Mouse (Mus musculus) heart, adult 2 months (tissue): Measurements from ENCODE around the gene Gng8. TPM values are rescaled to one million over a fixed set of nuclear protein-coding genes. Genes with fewer than 3 reads are reported as not detected.

Experiments
- DNase-seq, 2 experiments: peaks; one replicate each; pipeline ENCODE4 v3.0.0; 2021
- H3K27ac ChIP-seq: fragments of 200-600 bp; 2 replicates; pipeline ENCODE4 v1.8.1; 2022
- H3K27me3 ChIP-seq: fragments of 200-500 bp; 2 replicates; pipeline ENCODE4 v1.6.1; 2012; ENCODE audit warnings: mild to moderate bottlenecking, low read length, inconsistent platforms, mixed read lengths; ENCODE audit not compliant: control insufficient read depth, insufficient read depth
- H3K36me3 ChIP-seq: fragments of 200-500 bp; 2 replicates; pipeline ENCODE4 v1.6.1; 2012; ENCODE audit warnings: low read length, inconsistent platforms; ENCODE audit not compliant: control insufficient read depth, insufficient read depth
- H3K4me1 ChIP-seq: fragments of 200-500 bp; 2 replicates; pipeline ENCODE4 v1.6.1; 2011; ENCODE audit warnings: low read length; ENCODE audit not compliant: control insufficient read depth, insufficient read depth
- H3K4me3 ChIP-seq: fragments of 200-600 bp; 2 replicates; pipeline ENCODE4 v1.8.1; 2022
- H3K79me2 ChIP-seq: fragments of 200-500 bp; replicated peaks from 2 replicates; pipeline ENCODE4 v1.6.1; 2012; ENCODE audit warnings: mild to moderate bottlenecking, inconsistent platforms, low read length, moderate library complexity, mixed read lengths; ENCODE audit not compliant: control insufficient read depth, insufficient read depth
- H3K9ac ChIP-seq: fragments of 200-500 bp; 2 replicates; pipeline ENCODE4 v1.6.1; 2012; ENCODE audit warnings: low read depth, mild to moderate bottlenecking, control low read depth, inconsistent platforms, low read length, mixed read lengths
- CTCF ChIP-seq: fragments of 200-600 bp; IDR thresholded peaks from 2 replicates; pipeline ENCODE4 v1.8.1; 2022; ENCODE audit warnings: antibody characterized with exemption, mild to moderate bottlenecking, moderate library complexity
- EP300 ChIP-seq: fragments of 200-500 bp; IDR thresholded peaks from 2 replicates; pipeline ENCODE4 v1.6.1; 2011; ENCODE audit warnings: low read depth, low read length, control low read depth; ENCODE audit not compliant: insufficient read depth
- POLR2A ChIP-seq: fragments of 200-500 bp; IDR thresholded peaks from 2 replicates; pipeline ENCODE4 v1.6.1; 2011; ENCODE audit warnings: mild to moderate bottlenecking, low read depth, low read length, control low read depth; ENCODE audit not compliant: insufficient read depth
- WGBS: fragments of 180-500 bp; shearing (Covaris S2); methylation state at CpG from one replicate; pipeline ENCODE4 v1.1.7; 2018; 5-methylcytosine and 5-hydroxymethylcytosine counted together
- intact Hi-C: fragments of 180-260 bp; cut with DNase I; formaldehyde crosslinking; loops from one replicate; pipeline ENCODE4 v1.15.1; 2025
- polyA plus RNA-seq: library from polyadenylated mRNA; depleted of rRNA; stranded (reverse); fragments of >200 nt; gene quantifications from 2 replicates; pipeline ENCODE4 v1.2.3, GENCODE M21; 2012
- total RNA-seq, 2 experiments: library from RNA; stranded (reverse); gene quantifications; 2 replicates each; pipeline ENCODE4 v1.2.3; 2021

The Gng8 gene
- total and polyA plus RNA-seq, 3 experiments = 0.47 to 7.4 (median 1.6) TPM

DNA sequence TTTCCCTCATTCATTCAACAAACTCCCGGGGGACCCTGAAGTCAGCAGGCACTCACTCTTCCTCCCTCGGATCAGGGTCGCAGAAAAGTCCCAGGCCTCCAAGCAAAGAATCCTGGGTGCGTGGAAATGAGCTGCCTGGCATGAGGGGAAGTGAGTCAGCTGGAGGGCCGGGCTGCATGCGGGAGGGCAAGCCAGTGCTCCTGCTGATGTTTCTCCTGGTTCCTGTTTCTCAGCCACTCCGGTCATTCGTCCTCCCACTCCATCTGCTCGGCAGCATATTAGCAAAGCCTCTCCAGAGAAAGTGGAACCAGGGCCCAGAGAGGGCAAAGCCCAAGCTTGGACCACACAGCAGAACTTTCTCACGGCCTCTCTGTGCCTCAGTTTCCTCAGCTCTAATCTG, 18.3 kb downstream of the Gng8 start:
- DNase-seq = peak; percentile 32 to 53
- WGBS = 29% methylated on average over 10 of the region's 10 CpGs
- no peaks in the 10 kb centered on the region for H3K36me3 ChIP-seq
- no peak overlapping the region for H3K9ac ChIP-seq
- H3K27ac ChIP-seq = no peak overlapping the region; the same call in 1 of the 2 replicates
- intact Hi-C loops = loop anchor here (5.0 kb wide), 1 partner anchor 283 kb away; no protein-coding TSS in a partner anchor
- no peaks in the 10 kb centered on the region for H3K27me3 ChIP-seq
- TF ChIP-seq EP300 (no peak), POLR2A (no peak), CTCF (no peak)
- peaks cover 10% of the 10 kb centered on the region for H3K4me1 ChIP-seq
- no peak overlapping the region for H3K4me3 ChIP-seq
- H3K79me2 ChIP-seq = no peaks in the 10 kb centered on the region

DNA sequence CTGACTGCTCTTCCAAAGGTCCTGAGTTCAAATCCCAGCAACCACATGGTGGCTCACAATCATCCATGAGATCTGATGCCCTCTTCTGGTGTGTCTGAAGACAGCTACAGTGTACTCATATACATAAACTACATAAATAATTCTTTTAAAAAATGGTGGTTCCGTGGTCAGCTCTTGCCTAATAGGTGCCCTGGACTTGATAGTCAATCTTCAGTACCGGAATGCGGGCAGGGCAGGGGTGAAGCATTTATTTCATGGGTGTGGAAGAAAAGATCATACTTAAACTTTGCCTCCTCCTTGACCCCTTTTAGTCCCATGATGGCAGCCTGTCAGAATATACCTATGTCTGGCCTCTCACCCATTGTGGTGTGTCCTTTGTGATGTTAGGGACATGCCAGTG, 20.3 kb downstream of the Gng8 start:
- H3K27ac ChIP-seq = no peak overlapping the region; the same call in 1 of the 2 replicates
- no peaks in the 10 kb centered on the region for H3K79me2 ChIP-seq
- no peaks in the 10 kb centered on the region for H3K36me3 ChIP-seq
- WGBS = 98% methylated on average over 3 of the region's 3 CpGs
- peaks cover 6% of the 10 kb centered on the region for H3K4me1 ChIP-seq
- TF ChIP-seq POLR2A (no peak), EP300 (no peak), CTCF (no peak)
- intact Hi-C loops = no loop called here
- H3K4me3 ChIP-seq = no peak overlapping the region
- no peaks in the 10 kb centered on the region for H3K27me3 ChIP-seq
- peak in 1 of 2 experiments; percentile 10 for DNase-seq
- no peak overlapping the region for H3K9ac ChIP-seq

DNA sequence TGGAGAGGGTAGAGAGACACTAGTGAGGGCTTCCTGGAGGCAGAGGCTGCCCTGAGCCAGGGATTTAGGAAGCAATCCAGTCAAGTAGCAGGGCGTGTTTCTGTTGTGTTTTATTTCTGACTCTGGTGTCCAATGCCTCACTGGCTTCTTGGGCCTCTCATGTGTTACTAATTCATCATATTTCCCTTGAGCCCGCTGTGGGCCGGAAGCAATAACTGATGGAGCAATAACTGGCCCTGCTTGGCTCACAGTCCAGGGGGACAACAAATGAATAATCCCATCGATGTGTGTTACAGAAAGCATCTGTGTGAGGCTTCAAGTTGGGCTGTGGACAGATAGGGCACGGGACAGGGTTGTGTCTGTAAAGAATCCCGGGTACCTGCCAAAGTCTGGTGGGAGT, 20.8 kb downstream of the Gng8 start:
- H3K9ac ChIP-seq = no peak overlapping the region
- WGBS = 69% methylated on average over 6 of the region's 6 CpGs
- no peaks in the 10 kb centered on the region for H3K79me2 ChIP-seq
- H3K4me1 ChIP-seq = peaks cover 5% of the 10 kb centered on the region
- intact Hi-C loops = no loop called here
- no peaks in the 10 kb centered on the region for H3K27me3 ChIP-seq
- peak; percentile 49 to 76 for DNase-seq
- H3K36me3 ChIP-seq = no peaks in the 10 kb centered on the region
- peak overlapping the region; percentile 12; the same call in 1 of the 2 replicates for H3K27ac ChIP-seq
- 0 out of 2 replicates have a peak, but pooled peaks have one; percentile 18 for TF ChIP-seq POLR2A
- 0 out of 2 replicates have a peak, but pooled peaks have one; percentile 20 for TF ChIP-seq EP300
- no peak for TF ChIP-seq CTCF
- no peak overlapping the region for H3K4me3 ChIP-seq

DNA sequence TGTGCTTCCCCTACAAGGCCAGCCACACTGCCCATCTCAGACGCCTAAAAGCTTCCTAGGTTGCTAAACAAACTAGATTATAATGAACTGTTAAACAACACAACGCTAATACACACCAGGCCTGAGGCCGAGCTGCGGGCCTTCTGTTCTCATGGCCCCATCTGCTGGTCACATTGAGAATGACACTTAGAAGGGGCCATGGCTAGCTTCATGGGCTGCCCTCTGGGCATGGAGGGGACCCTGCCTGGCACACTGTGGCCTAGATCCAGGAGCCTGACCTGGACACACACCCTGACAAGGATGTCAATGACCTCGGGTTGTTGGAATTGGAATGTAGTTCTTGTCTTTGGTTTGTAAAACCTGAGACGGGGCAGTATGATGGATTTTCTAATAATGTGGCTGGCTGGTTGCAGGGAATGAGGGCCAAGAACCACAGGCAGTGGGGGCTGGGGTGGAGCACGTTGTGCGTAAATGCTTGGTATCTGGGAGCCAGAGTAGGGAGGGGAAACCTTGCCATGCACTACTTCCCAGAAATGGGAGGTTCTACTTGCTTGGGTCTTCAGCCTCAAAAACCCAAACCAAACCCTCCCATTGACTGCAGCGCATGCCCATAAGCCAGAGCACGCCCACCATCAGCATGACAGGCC, 22.3 kb downstream of the Gng8 start:
- 33% methylated on average over 10 of the region's 10 CpGs for WGBS
- intact Hi-C loops = loop anchor here (1.0 kb wide), 2 partner anchors 19 to 170 kb away; no protein-coding TSS in a partner anchor
- Histone ChIP-seq H3K36me3 (no peaks in the 10 kb centered on the region), H3K4me1 (peaks cover 5% of the 10 kb centered on the region), H3K9ac (no peak overlapping the region), H3K4me3 (no peak overlapping the region), H3K79me2 (no peaks in the 10 kb centered on the region), H3K27me3 (no peaks in the 10 kb centered on the region), H3K27ac (no peak overlapping the region; the same call in 1 of the 2 replicates)
- DNase-seq = peak; percentile 74 to 83
- TF ChIP-seq CTCF = peak; percentile 99
- peak; percentile 78; the same call in 1 of the 2 replicates for TF ChIP-seq EP300
- TF ChIP-seq POLR2A = no peak

DNA sequence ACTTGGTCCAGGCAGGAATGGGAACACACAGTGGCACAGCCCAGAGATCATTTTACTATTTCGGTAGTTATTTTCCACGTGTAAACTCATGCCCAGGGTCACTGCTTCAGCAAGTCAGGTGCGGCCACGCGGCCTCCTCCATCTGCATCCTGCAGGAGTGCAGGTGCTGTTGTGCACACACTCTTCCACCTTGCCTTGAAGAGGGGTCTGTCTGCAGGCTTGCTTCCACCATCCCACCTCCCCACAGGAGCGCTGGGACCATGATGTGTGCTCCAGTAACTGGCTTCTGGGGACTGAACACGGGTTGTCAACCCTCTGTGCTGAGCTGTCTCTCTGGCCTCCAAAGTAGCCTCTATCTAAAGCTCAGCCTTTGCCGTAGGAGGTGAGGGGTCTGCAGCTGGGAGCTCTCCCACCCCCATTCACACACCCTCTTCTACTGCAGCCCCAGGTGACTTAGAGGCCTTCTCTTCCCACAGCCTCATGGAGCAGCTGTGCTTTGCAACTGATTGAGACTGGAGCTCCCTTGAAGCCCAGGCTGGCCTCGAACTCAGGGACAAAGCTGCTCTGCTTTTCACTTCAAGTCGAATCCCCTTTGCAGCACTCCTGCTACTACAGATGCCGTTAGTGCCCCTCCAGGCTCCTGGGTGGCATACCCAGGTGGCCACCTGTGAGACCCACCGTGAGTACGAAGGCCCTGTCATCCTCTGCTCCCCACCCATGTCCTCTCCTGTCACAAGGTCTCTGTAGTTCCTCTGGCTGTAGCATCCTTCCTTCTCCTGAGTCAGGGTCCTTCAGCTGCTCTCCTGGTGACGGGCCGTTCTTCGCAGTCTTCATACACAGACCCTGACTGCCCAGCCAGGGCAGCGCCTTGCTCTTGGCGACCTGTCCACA, 23.1 kb downstream of the Gng8 start:
- Histone ChIP-seq H3K27me3 (no peaks in the 10 kb centered on the region), H3K27ac (no peak overlapping the region), H3K4me1 (peaks cover 5% of the 10 kb centered on the region), H3K4me3 (no peak overlapping the region), H3K79me2 (no peaks in the 10 kb centered on the region), H3K9ac (no peak overlapping the region), H3K36me3 (no peaks in the 10 kb centered on the region)
- intact Hi-C loops = loop anchor here (1.0 kb wide), 1 partner anchor 170 kb away; no protein-coding TSS in a partner anchor
- peak in 1 of 2 experiments; percentile 20 for DNase-seq
- TF ChIP-seq POLR2A = no peak
- TF ChIP-seq CTCF = no peak
- TF ChIP-seq EP300 = no peak
- 87% methylated on average over 18 of the region's 18 CpGs for WGBS
